Mouse (Mus musculus) lung, postnatal 36 days (tissue): ENCODE data around the gene Tank.

ENCODE experiments used
- DNase-seq: peaks from one replicate; pipeline ENCODE4 v3.0.0; 2022; ENCODE audit warnings: mixed read lengths

Tank gene

DNA sequence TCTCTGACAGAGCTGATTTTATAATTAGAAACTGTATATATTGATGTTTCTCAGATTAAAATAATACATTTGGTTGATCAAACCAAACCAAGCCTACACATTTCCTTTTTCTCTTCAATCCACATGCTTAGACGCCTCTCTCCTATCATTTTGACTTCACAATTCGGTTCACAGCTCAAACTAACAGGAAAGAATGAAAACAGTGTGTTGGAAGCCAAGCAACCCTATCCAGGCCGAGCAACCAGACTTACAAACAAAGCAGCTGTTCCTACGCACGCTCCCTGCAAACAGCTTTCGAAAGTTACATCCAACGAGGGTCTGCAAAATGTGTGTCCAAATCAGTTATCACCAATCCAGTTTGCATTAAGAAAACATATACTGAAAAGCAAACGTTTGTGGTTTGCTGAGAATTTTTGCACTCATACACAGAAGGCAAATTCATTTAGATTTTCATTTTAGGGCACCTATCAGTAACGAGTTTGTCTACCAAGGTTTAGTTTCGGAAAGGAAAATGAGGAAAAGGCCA lies 2.2 kb downstream of the Tank start:
- no peak for DNase-seq

DNA sequence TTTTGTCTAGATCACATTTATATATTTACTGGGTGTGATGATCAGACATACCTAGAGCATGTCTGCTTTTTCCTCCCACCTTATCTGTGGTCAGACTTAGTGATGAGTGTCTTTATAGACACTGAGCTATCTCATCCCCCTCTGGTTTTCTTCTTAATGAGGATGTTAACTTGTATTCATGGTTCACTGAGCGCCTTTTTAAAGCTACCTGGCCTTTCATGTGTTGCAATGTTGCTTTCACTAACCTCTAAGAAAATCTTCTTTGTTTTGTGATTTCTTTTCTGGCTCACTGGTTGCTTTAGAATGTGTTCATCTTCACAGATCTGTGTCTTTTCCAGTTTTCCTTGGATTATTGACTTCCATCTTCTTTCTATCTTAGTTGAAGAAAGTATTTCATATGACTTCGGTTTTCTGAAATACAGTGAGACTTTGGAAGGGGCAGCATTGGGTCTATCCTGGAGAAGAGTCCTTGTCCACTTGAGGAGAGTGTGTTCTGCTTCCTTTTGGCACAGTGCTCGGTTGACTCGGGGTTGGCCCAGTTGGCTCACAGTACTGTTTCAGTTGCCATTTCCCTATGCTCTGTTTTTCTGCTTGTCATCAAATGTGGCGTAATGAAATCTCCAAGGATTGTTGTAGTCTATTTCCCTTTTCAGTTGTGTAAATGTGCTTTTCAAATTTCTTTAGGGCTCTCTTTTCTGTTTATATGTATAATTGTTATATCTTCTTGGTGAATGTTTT lies 4.4 kb downstream of the Tank start:
- peak; percentile 39 for DNase-seq

DNA sequence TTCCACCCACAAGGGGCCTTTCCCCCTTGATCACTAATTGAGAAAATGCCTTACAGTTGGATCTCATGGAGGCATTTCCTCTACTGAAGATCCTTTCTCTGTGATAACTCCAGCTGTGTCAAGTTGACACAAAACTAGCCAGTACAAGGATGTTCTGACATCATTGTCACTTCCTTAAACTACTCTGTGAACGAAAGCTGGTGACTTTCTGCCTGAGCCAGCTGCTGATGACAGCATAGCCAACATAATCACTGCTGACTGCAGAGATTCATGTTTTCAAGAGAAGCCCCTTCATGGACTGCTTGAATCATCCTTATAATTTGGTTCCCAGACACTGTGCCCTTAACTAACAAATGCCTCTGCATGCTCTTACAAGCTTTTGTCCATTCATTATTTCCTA lies 7.1 kb downstream of the Tank start:
- no peak for DNase-seq

- no peak for DNase-seq
Observed at GRCm38 (mm10) chr2:61586166-61586565, 7.8 kb downstream of the Tank start.

DNA sequence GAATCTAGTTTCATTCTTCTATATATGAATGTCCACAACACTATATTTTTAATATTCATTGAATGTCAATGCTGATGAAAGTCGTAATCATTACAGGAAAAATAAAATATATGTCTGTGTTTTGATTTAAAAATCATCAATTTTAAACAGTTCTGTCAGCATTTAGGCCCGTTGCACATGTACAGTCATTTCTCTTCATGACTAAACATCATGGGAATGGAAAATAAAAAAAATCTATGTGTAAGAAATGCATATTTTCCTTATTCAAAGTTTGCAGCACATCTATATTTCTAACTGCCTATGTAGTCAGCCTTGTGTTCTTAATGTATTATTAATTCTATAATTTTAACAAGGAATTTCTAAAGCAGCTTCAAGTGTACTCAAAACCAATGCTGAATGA lies 12.4 kb downstream of the Tank start:
- DNase-seq: no peak

DNA sequence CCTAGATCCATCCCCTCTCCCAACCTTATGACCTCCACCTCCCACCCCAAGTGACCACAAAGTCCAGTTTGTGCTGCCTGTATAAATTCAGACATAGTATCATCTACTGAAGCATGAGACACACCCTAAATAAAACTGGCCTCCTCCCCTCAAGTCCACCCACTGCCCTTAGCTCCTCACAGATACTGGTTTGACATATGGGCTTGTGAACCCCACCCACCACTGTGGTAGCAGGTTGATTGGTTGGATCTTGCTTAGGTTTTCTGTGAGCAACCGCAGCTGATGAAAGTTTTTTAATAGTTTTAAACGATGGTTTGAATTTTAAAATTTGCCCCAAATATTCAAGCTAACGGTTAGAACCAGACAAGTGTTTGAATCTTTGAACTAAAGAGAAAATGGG lies 13.7 kb downstream of the Tank start:
- no peak for DNase-seq

DNA sequence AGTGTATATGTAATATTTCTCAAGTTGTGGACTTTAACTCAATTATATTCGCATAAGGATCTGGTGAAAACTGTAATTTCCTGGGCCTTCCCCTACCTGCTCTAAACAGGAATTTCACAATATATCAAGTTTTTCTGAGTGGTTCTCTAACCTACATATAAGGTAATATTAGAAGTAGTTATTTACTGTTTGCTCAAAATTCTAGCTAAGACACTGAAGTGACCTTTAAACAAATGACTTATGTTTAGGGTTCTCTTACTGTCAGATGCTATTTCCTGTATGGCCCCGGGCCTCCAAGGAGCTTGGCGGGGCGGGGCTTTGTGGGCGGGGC lies 14.3 kb downstream of the Tank start:
- DNase-seq: no peak

DNA sequence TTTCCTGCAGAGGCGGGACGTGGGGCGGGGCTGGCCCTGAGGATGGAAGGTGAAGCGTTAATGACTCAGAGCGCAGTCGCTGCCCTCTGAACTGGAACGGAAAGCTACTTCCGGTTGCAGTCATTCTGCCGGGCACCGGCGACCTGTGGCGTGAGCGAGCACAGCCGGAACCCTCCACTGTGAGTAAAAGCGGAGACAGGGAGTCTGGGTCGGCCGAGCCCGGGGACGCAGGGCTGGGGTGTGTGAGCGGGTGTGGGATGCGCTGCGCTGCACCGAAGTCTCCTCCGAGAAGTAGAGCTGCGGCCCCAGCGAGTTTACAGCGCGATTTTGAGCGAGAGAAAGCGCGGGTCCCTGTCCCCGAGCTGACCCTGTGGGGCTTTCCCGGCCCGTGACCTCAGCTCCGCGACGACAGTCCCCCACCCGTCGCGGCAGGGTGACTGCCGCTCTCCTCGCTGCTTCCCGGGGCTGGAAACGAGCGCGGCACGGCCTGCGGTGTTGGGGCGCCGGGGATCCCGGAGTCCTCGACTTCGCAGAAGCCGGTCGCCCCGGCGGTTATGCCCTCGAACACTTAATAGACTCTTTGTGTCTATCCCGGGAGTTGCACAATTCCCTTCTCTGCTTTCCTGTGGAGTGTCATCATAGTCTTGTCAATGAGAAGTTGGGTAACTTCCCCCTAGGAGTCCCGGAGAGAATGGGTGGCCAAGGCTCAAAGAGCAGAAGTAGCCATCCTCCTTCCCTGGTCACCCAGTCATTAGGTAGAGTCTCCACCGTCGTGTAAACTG lies 14.8 kb downstream of the Tank start:
- DNase-seq: peak; percentile 97

GRCm38 (mm10) chr2:61593871-61594304 lies 15.5 kb downstream of the Tank start:
- peak; percentile 14 for DNase-seq

DNA sequence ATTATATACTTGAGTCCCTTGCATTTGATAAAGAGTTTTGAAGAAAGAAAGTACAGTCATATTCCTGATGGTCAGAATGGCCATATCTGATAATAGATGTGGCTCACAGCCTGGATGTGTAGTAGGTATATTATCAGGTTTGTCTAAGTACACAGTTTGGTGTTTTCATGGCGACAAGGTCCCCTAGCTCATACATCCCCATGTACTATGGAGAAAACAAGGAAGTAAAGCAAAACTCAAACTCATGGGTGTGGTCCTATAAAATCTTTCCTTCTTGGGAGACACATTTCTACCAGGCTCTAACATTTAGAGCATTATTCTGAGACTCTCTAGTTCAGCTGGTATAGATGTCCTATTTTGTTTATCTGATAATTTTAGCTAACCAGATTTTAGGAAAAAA lies 21.3 kb downstream of the Tank start:
- no peak for DNase-seq

GRCm38 (mm10) chr2:61603461-61603860 lies 25.1 kb downstream of the Tank start:
- no peak for DNase-seq

GRCm38 (mm10) chr2:61606942-61607341 lies 28.6 kb downstream of the Tank start:
- DNase-seq: no peak

GRCm38 (mm10) chr2:61623996-61624395 lies 45.6 kb downstream of the Tank start:
- no peak for DNase-seq

DNA sequence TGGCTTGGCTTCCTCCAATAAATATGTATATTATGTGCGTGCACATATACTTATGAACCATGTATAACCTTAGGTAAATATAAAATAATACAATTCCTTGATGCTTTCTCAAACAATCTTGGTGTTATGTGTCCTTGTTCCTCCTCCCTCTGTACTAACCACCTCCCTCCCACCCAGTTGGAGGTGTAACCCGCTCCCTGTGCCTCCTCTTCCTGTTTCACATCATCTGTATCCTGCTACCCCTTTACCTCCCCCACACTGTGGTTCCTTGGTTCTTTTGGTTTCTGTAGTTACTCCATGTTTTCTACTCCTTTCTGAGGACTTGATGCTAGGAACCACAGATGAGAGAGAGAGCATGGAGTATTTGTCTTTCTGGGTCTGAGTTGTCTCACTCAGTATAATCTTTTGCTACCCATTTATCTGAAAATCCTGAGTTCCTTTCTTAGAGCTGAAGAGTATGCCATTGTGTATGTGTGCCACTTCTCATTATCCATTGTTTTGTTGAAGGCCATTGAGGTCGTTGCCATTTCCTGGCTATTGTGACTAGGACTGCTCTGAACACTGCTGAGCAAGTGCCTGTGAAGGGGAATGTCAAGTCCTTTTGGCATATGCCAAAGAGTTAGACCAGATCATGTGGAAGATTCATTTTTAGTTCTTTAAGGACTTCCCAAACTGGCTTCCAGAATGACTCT lies 52.6 kb downstream of the Tank start:
- no peak for DNase-seq

DNA sequence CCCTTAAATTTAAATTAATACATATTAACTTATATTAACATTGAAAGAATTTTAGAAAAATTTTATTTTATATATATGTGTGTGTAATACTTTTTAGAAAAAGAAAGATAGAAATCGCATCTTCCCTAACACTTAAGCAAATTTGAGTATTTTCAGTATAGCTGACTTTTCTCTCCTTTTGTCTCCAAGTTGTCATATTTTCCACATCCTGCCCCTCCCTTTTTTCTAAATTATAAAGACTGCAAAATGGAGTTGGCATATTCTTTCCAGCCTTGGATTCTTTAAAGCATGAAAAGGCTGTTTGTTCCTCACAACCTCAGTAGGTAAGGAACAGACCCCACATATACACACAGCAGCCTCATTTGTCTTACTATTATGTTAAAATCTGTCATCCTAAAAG lies 56.7 kb downstream of the Tank start:
- DNase-seq: no peak

DNA sequence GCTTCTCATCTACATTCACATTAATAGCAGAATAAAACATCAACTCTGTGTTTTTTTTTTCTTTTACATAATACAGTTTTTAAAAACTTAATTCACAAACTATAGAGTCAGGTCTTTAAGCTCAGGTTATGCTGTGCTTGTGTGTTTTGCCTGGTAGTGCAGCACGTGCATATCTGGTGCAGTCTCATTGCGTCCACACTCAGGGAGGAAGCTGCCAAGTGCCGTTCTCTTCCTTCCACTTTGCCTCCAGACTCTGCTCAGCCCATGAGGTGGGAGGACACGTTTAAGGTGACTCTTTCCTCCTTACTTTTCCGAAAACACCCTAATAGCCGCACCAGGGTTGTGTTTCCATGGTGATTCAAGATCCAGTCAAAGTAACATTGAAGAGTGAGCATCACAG lies 59.8 kb downstream of the Tank start:
- DNase-seq: no peak

- DNase-seq: peak; percentile 71
Observed at GRCm38 (mm10) chr2:61642452-61643368, 64.3 kb downstream of the Tank start.

DNA sequence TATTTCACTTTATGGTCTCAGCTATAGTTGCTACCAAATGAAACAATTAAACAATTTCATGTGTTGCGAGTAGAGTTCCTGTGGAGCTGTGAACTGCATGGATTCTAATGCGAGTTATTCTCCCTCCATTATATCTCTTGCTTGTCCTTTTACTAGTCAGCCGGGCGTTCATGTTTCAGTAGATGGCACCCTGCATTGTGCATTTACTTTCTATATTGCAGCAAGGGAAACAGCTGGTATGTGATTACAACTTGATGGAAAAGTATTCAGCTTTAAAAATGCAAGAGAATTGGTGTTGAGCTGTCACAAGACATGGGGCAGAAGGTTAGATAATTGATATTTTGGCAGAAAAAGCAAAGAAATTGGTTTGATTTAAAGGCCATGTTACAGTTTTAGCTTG lies 72.8 kb downstream of the Tank start:
- no peak for DNase-seq

DNA sequence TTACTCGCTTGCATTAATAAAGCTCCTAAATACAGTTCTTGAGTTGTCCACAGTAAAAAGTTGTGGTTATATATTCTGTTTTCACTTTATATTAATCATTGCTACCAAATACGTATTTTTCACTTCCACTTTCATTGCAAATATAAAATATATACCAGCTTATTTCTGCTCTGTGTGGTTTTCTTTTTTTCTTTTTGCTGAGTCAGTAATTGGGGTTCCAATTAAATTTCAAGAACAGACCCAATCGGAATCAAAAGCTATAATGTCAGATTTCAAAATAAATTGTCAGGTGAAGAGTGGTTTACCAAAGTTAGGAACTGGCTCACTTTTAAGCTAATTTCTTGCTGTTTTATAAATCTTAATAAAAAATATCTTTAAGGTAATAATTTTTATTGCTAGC lies 73.3 kb downstream of the Tank start:
- no peak for DNase-seq

- DNase-seq: no peak
Observed at GRCm38 (mm10) chr2:61655046-61655381, 76.6 kb downstream of the Tank start.

DNA sequence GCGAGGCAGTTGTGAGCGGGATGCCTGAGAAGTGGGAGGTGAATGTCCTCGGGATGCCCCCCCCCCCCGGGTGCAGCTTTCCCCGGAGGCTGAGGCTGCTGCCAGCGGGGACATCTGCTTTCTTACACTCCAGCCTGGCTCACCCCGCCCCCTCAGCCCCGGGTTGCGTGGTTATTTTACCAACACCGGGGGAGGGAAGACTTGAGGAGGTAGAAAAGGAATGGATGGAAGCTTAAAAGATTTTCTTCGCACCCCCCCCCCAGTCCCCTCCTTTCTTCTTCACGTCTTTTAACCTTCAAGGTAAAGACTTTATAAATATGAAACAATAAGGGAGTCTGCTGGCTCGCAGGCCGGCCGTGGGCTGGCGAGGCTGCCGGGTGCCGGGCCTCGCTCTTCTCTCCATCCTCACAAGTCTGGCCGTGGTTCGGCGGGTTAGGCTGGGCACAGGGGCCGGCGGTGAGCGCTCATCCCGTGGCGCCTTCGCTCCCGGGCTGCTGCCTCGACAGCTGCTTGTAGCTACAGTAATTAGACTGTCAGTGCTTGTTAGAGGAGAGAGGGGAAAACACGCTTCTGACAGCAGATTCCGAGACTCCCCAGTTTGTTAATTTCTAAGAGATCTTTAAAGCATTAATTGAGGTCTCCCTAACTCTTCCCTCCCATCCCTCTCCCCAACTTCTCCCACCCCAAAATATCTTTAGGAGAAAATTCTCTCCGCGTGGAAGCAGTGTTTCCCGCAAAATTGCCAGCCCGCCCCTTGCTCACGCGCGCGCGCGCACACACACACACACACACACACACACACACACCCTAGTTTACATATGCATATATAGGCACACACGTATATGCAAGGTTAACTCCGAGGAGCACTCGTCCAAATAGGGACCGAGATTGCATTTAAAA lies 77.2 kb downstream of the Tank start:
- DNase-seq: peak; percentile 19
